Mouse (Mus musculus): ENCODE measurements around the gene Sec31a. TPM values are rescaled to one million over a fixed set of nuclear protein-coding genes. Genes with fewer than 3 reads are reported as not detected.
A peak's percentile ranks its signal among the peaks of the same experiment; 100 is the strongest.

Gene Sec31a
- total RNA-seq, 2 experiments from 2014 or later: 115 to 121 TPM

GRCm38 (mm10) chr5:100360296-100360695 lies 55.7 kb downstream of the Sec31a start:
- intact Hi-C loops (cut with DNase I): no loop called here

DNA sequence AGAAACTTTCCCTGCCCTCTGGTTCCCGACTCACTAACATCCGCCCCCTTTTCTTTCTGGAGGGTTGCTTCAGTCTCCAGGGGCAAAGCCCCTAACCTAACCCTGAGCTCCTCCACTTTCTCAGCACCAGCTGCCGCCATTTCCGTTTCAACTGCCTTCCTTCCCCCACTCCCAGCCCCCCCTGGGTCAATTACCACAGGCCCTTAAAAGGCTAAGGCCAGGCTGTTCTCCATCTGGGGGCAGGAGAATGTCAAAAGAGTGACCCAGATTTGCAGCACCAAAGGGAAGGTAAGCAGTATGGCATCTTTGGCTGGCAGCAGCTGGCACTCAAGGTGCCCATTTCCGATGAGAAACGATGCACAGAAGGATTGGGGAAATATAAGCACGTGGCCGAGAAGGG lies 57.7 kb downstream of the Sec31a start:
- no peak for DNase-seq (ENCODE audit: low spot score in 2 of 2)
- intact Hi-C loops (cut with DNase I): no loop called here

More at GRCm38 (mm10) chr5:100360296-100360695, 55.7 kb downstream of the Sec31a start:
- no peak for DNase-seq (ENCODE audit: low spot score in 2 of 2)

DNA sequence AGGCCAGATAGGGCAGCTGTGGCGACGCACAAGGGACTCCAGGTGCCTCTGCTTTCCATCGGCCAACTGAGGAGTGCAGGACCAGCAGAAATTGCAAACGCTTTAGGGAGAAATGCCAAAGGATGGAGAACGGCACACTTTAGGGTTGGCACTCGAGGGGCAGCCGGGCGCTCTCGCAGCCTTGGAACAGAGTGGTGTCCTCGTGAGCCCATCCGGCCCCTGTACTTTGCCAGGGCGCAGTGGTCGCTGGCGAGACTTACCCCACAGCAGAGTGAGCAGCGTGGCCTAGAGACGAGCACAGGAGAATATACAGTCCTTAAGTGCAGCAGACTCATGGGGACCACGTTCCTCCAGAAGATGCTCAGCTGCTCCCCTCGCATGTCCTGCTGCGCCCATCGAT lies 61.4 kb downstream of the Sec31a start:
- no peak for DNase-seq (ENCODE audit: low spot score in 2 of 2)
- intact Hi-C loops (cut with DNase I): no loop called here

DNA sequence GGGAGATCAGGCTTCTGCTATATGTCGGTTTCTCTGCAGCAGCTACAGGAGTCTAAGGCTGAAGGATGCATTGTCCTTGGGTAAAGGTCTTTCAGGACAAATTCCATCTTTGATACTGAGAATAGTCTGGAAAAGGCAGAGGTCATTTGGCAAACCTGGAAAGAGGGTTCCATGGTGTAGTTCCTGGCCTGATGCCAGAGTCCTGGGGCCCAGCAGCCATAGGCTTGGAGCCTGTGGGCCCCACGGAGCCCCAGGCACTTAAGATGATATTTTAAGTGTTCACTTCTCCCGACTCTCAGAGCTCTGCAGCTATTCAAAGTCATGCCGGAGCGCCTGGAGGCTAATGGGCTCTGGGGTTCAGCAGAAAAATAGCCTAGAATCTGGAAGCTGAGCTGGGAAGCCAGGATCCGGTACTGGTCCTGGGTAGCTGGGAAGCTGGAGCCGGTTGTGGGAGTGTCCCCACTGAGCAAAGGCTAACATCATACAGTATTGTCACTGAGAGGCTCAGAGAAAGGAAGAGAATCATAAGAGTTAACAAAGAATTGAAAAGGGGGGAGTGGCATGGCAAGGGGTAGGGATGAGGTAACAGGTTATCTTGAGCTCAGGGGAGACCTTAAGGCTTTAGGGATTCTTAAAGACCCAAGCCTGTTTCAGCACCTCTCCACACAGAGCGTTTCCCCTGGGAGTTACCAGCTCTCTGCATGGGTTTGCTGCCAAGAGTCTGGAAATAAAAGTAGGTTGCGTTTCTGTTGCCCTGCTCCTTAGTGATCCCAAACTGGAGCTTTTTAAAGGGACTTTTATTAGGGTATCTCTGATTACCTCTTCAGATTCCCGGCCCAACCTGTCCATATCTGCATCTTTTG lies 62.8 kb downstream of the Sec31a start:
- no peak for DNase-seq (ENCODE audit: low spot score in 2 of 2)
- intact Hi-C loops (cut with DNase I): no loop called here

DNA sequence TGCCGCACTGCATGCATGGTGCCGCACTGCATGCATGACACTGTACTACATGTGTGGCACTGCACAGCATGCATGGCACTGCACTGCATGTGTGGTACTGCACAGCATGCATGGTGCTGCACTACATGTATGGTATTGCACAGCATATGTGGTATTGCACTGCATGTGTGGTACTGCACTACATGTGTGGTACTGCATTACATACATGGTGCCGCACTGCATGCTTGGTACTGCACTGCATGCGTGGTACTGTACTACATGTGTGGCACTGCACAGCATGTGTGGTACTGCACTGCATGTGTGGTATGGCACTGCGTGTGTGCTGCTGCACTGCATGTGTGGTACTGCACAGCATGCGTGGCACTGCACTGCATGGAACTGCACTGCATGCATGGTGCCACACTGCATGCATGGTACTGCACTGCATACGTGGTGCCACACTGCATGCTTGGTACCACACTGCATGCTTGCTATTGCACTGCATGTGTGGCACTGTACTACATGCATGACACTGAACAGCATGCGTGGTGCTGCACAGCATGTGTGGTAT lies 65.1 kb downstream of the Sec31a start:
- no peak for DNase-seq (ENCODE audit: low spot score in 2 of 2)
- intact Hi-C loops (cut with DNase I): no loop called here

GRCm38 (mm10) chr5:100349287-100350215 lies 66.5 kb downstream of the Sec31a start:
- DNase-seq (ENCODE audit: low spot score in 2 of 2): no peak

GRCm38 (mm10) chr5:100345118-100345517 lies 70.9 kb downstream of the Sec31a start:
- intact Hi-C loops (cut with DNase I): no loop called here

More at GRCm38 (mm10) chr5:100349287-100350215, 66.5 kb downstream of the Sec31a start:
- intact Hi-C loops (cut with DNase I): no loop called here

GRCm38 (mm10) chr5:100343087-100343486 lies 72.9 kb downstream of the Sec31a start:
- no peak for DNase-seq (ENCODE audit: low spot score in 2 of 2)
- intact Hi-C loops (cut with DNase I): no loop called here

More at GRCm38 (mm10) chr5:100345118-100345517, 70.9 kb downstream of the Sec31a start:
- no peak for DNase-seq (ENCODE audit: low spot score in 2 of 2)

DNA sequence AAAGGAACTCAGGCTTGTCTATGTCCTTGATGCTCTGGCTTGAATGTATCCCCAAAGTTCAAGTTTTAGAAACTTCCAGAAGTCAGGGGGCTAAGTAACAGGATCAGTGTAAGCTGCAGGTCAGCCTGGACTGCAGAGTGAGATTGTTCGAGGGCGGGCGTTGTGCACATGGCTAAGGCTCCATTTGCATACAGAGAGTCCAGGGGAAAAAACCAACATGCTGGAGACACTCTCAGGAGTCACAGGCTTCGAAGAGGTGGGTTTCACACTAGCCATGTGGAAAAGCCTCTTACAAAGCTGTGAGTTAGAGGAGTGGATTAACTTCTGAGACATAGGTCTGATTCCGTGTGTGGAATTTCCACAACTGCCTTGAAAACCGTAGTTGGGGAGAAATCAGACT lies 73.6 kb downstream of the Sec31a start:
- intact Hi-C loops (cut with DNase I): no loop called here
- no peak for DNase-seq (ENCODE audit: low spot score in 2 of 2)

DNA sequence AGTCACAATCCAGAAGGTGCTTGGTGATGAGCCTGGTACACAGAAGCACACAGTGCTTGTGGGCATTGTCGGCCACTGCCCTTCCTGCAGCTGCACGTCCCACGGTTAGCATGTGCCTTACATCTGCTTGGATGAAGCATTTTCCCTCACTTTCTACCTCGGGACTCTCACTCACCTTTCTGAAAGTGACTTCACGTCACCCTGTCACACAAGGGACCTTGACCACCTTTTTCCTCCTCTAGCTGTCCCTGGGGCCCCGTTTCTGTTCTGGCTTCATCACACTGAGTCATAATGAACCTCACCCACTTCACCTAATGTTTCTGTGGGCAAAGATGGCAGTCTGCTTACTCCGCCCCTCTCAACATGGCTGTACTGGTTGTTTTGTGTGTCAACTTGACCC lies 75.0 kb downstream of the Sec31a start:
- intact Hi-C loops (cut with DNase I): no loop called here
- no peak for DNase-seq (ENCODE audit: low spot score in 2 of 2)

DNA sequence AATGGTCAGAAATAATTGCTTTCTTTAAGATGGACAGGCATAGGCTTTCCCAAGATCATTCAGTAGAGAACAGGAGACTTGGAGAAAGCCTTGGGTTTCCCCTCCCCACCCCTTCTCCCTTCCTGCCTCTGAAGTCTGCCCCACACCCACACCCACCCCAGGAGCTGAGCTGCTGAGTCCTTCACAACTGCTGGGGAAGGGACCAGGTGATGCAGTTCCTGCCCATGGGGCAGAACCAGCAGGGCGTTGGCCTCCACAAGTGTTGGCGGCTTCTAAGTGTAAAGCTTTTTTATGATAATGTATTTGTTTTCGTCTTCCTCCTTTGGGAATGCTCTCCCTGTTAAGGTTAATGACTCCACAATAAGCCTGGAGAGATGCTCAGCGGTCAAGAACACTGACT lies 78.2 kb downstream of the Sec31a start:
- intact Hi-C loops (cut with DNase I): no loop called here
- DNase-seq (ENCODE audit: low spot score in 2 of 2): no peak

DNA sequence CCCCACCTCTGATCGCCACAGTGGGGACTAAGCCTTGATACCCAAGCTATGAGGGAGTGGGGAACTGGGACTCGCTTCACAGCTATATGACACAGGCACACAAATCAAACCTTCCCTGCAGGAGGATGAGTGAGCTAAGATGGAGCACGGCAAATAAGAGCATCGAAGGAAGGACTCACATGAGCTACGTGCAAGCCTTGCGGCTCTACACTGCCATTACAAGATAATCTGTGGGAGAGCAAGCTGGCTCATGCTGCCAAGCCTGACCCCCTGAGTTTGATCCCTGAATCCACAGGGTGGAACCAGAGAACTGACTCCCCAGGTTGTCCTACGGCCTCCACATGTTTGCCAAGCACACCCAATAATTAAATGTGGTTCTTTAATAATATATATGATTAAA lies 79.2 kb downstream of the Sec31a start:
- intact Hi-C loops (cut with DNase I): no loop called here
- no peak for DNase-seq (ENCODE audit: low spot score in 2 of 2)

GRCm38 (mm10) chr5:100335581-100336080 lies 80.4 kb downstream of the Sec31a start:
- intact Hi-C loops (cut with DNase I): no loop called here
- DNase-seq (ENCODE audit: low spot score in 2 of 2): no peak

DNA sequence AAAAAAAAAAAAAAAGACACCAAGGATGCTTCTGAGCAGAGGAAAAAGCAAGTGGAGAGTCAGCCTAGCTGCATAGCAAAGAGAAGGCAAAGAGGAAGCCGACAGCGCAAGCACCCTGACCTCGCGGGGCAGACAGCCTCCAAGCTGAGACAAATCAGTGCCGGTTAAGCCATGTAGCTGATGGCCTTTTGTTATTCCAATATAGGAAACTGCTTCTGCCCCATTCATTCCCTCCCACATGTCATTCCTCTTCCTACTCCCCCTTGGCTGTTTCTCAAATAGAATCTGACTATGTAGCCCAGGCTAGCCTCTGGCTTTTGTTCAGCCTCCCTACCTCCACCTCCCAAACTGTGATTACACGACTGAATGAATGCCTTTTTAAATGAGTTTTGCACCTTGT lies 81.3 kb downstream of the Sec31a start:
- intact Hi-C loops (cut with DNase I): no loop called here
- DNase-seq (ENCODE audit: low spot score in 2 of 2): no peak

GRCm38 (mm10) chr5:100333607-100334380 lies 82.2 kb downstream of the Sec31a start:
- intact Hi-C loops (cut with DNase I): no loop called here
- no peak for DNase-seq (ENCODE audit: low spot score in 2 of 2)

DNA sequence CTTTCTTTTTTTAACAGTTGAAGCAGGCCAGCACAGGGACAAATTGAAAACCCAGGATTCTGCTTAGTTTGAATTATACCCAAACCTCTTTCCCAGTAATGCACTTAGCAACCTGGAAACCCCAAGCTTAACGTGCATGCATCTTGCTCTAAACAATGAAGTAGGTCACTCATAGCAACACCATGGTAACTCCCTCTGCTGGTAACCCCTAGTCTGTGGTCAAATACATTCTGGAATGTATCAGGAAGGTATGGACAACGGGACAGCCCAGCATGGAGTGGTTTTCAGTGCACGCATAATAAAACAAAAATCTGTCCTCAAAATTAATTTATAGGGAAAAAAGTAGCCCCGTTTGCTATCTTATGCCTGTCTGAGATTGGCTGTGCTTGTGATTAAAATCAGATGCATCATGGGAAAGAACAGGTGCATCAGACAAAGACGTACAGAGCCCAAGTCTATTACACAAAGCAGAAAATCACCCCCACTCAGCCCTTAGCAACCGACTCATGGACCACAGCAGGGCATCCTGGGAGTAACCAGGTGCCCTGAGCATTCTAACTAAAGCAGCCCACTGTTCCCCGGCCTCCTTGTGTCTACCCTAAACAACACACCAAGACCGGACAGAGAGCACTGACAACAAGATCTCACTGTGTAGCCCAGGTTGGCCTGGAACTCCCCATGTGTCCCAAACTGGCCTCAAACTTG lies 83.6 kb downstream of the Sec31a start:
- intact Hi-C loops (cut with DNase I): no loop called here
- no peak for DNase-seq (ENCODE audit: low spot score in 2 of 2)

GRCm38 (mm10) chr5:100331636-100332035 lies 84.4 kb downstream of the Sec31a start:
- intact Hi-C loops (cut with DNase I): no loop called here
- DNase-seq (ENCODE audit: low spot score in 2 of 2): no peak

- DNase-seq (ENCODE audit: low spot score in 2 of 2): peak; percentile 78 to 85
- intact Hi-C loops (cut with DNase I): loop anchor here (5.0 kb wide), 1 partner anchor 250 kb away; no protein-coding TSS in a partner anchor
Measured at GRCm38 (mm10) chr5:100322081-100322480, 94.0 kb downstream of the Sec31a start.

GRCm38 (mm10) chr5:100317842-100318241 lies 98.2 kb downstream of the Sec31a start:
- no peak for DNase-seq (ENCODE audit: low spot score in 2 of 2)

More at GRCm38 (mm10) chr5:100317842-100318241, 98.2 kb downstream of the Sec31a start:
- intact Hi-C loops (cut with DNase I): no loop called here
